Mouse (Mus musculus) c-Kit-positive CD71-negative TER-119-negative erythroid progenitor cells, embryonic 14.5 days (primary cell): Measurements from ENCODE around the gene Nrxn3.

Experiments used
- DNase-seq: peaks from one replicate; pipeline ENCODE4 v3.0.0-alpha.2; 2013; ENCODE audit warnings: low read depth

The Nrxn3 gene

DNA sequence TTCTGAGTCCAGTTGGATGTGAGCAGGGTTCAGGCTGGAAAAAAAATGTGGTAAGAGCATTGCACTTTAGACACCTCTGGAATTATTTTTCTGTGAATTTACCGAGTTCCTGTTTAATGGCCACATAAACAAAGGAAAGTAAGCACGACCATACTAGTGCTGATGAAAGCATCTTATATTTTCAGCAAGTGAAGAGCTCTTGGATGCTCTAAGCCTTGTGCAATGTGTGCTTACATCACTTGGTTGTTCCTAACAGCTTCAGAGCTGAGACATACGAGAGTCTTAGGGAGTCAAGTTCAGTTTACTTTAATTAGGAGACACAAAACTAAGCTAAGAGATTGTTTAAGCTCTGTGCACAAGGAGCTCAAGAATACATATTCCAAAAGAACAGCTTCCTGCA is 1231.0 kb downstream of the Nrxn3 start:
- DNase-seq = no peak

GRCm38 (mm10) chr12:89954441-89955070 is 1231.9 kb downstream of the Nrxn3 start:
- DNase-seq = no peak

GRCm38 (mm10) chr12:89963073-89963472 is 1240.4 kb downstream of the Nrxn3 start:
- DNase-seq = no peak

DNA sequence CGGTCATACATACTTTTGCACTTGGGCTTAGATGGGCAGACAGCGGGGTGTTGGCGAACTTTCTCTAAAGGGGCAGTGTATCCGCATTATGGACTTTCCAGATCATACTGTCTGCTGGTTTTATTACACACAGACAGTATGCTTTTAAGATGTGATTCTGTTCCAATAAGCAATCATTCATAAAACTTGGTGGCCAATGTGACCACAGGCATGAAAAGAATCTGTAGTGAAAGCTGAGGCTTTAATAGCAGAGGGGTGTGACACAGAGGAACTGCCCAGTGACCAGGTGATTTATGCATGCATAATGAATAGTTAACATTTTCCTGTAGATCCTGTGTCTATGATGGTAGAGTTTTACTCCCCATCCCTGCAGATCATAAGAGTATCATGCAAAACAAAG is 1254.0 kb downstream of the Nrxn3 start:
- DNase-seq = no peak

DNA sequence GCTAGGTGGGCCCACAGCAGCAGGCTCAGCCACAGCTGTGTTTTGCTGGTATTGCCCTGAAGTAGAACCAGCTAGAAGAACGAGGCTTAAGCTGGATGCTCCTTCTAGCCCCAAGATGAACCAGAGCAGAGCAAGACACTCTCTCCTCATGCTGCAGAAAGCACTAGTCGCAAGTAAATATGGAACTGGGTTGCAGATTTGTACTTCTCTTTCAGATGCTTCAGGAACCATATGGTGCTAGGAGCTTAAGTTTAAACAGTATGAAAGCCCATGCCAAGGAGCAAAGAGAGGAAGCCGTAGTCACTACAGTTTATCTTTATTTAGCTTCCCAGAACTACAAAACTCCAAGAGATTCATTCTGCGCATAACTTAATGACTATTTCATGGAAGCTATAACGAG is 1254.8 kb downstream of the Nrxn3 start:
- no peak for DNase-seq

- no peak for DNase-seq
Measured at GRCm38 (mm10) chr12:89979190-89979589, 1256.5 kb downstream of the Nrxn3 start.

- DNase-seq = no peak
Measured at GRCm38 (mm10) chr12:89982445-89982844, 1259.8 kb downstream of the Nrxn3 start.

DNA sequence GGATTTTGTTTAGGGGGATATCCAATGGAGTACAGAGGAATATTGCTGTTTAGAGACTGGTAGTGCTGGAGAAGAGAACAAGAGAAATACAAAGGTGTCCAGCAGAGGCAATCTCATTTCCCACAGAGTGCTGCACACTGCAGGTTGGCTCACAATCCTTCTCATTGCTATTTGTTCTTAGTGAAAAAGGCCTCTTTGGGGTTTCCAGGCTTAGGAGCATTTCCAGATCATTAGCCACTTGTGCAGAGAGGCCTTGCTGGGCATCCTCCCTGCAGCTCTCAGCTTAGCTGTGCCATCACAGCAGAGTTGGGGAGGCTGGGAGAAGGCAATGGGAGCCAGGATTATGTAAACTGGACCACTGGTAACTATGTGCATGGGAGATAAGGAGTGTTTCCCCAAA is 1260.7 kb downstream of the Nrxn3 start:
- no peak for DNase-seq

DNA sequence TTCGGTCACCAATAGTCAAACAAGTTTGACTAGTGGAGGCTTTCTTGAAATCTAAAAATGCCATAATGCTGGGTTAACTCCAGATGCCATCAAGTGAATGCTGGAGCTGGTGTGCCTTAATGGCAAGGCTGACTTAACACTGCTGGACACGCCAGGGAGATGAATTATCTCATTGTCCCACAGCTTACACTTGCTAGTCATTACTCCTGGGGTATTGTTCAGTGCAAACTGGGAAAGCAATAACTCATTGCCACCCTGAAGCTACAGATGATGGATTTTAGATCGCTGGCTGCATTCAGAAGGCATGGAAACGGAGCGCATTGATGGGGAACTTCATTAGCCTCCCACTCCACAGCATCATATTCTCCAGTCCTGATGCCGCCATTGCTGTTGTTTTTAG is 1263.5 kb downstream of the Nrxn3 start:
- DNase-seq = no peak

DNA sequence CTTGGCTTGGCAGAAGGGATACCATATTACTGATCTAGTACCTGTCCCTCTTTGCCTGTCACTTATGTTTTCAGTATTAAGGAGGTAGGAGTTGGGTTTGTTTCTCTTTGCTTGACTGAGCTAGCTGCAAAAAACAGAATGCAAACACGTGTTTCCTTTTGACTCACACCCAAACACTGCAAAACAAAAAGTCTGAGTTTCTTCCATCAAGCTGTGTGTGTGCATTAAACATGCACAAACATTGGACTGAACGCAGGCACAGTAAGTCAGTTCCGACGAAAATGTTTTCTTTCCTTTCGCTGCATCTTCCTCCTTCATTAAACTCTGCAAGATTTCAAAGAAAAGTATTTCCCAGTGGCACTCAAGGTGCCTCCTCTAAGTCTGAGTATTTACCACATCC is 1270.6 kb downstream of the Nrxn3 start:
- no peak for DNase-seq

- DNase-seq = no peak
Measured at GRCm38 (mm10) chr12:89995392-89995791, 1272.7 kb downstream of the Nrxn3 start.

DNA sequence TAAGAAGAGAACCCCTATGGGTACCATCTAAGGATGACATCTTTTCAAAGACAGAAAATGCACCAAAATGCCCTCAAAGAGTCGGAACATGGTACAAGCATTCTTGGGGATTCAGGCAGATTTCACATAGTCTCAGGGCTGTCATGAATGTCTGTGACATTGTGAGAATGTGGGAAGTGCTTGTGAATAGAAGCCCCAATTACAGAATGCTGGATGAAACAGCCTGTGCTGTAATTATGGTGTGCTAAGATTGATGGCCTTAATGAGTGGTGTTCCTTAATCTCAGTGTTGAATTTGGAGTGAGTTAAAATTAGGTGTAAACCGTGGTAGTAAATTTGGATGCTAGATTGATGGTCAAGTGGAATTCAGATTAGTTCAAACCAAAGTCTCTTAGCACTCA is 1287.6 kb downstream of the Nrxn3 start:
- no peak for DNase-seq

DNA sequence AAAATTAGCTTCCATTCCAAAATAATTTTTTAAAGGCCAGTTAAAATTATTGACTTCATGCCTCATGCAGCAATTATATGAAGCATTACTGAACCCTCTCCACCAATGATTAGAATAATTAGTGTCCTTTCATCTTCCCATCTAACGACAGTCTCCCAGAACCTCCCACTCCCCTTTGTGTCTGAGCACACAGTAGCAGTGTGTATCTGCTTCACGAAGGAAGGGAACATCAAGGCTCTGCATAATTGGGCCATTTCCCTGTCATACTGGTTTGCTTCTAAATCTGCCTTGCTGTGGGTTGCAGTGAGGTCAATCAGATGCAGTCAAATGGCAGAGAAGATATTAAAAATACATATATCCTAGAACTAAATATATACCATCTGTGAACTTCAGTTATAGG is 1291.3 kb downstream of the Nrxn3 start:
- DNase-seq = no peak

GRCm38 (mm10) chr12:90027023-90027422 is 1304.3 kb downstream of the Nrxn3 start:
- no peak for DNase-seq

GRCm38 (mm10) chr12:90041038-90041437 is 1318.4 kb downstream of the Nrxn3 start:
- DNase-seq = no peak

DNA sequence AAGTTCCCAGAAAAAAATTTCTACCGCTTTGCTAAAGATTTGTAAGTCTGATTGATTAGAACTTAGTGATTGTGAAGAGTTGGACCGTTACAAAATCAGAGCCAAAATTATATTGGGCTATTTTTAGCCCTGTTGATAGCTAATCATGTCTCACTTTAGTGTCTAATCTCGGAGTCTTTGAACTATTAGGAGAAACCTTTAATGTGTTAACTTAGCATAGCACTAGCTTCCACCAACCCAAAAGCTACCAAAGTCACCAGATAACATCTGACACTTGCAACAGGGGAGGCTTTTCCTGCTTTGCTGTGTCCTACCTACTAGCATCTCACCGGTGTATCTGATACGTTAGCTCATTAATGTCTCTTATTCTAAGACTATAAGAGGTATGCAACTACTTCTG is 1333.6 kb downstream of the Nrxn3 start:
- DNase-seq = no peak

GRCm38 (mm10) chr12:90059786-90060185 is 1337.1 kb downstream of the Nrxn3 start:
- no peak for DNase-seq

GRCm38 (mm10) chr12:90061312-90061711 is 1338.6 kb downstream of the Nrxn3 start:
- no peak for DNase-seq

GRCm38 (mm10) chr12:90062219-90062618 is 1339.5 kb downstream of the Nrxn3 start:
- DNase-seq = no peak

GRCm38 (mm10) chr12:90063443-90063842 is 1340.8 kb downstream of the Nrxn3 start:
- no peak for DNase-seq

- no peak for DNase-seq
Measured at GRCm38 (mm10) chr12:90085862-90086261, 1363.2 kb downstream of the Nrxn3 start.

DNA sequence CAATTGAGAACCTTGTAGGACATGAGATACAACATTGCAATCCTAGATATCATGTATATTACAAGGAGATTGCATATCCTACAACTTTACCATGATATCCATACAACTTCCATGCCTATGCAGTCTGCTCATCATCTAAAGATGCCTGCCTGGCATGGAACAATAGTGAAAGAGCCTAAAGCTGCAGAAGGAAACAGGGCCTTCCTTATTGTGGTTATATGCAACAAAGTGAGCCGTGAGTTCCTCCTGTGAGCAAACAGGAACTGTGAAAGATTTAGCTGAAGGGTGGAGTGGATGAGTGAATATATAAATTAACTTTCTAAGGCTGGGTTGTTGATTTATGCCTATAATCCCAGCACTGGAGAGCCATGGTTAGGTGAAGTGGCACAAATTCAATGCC is 1373.1 kb downstream of the Nrxn3 start:
- DNase-seq = no peak

- no peak for DNase-seq
Measured at GRCm38 (mm10) chr12:90113351-90113791, 1390.7 kb downstream of the Nrxn3 start.
